Mouse (Mus musculus) heart, adult 2 months (tissue): ENCODE measurements at regions not wholly inside any gene's neighbourhood (a gene's known extent, or its start where the extent isn't known, plus 50 kb on each side); places are given as distances from the start of the nearest gene placed in this dataset.

ENCODE experiments used
- DNase-seq, 2 experiments: peaks; one replicate each; pipeline ENCODE4 v3.0.0; 2021
- H3K27ac ChIP-seq: fragments of 200-600 bp; 2 replicates; pipeline ENCODE4 v1.8.1; 2022
- H3K27me3 ChIP-seq: fragments of 200-500 bp; 2 replicates; pipeline ENCODE4 v1.6.1; 2012; ENCODE audit warnings: mild to moderate bottlenecking, low read length, inconsistent platforms, mixed read lengths; ENCODE audit not compliant: control insufficient read depth, insufficient read depth
- H3K36me3 ChIP-seq: fragments of 200-500 bp; 2 replicates; pipeline ENCODE4 v1.6.1; 2012; ENCODE audit warnings: low read length, inconsistent platforms; ENCODE audit not compliant: control insufficient read depth, insufficient read depth
- H3K4me1 ChIP-seq: fragments of 200-500 bp; 2 replicates; pipeline ENCODE4 v1.6.1; 2011; ENCODE audit warnings: low read length; ENCODE audit not compliant: control insufficient read depth, insufficient read depth
- H3K4me3 ChIP-seq: fragments of 200-600 bp; 2 replicates; pipeline ENCODE4 v1.8.1; 2022
- H3K79me2 ChIP-seq: fragments of 200-500 bp; replicated peaks from 2 replicates; pipeline ENCODE4 v1.6.1; 2012; ENCODE audit warnings: mild to moderate bottlenecking, inconsistent platforms, low read length, moderate library complexity, mixed read lengths; ENCODE audit not compliant: control insufficient read depth, insufficient read depth
- H3K9ac ChIP-seq: fragments of 200-500 bp; 2 replicates; pipeline ENCODE4 v1.6.1; 2012; ENCODE audit warnings: low read depth, mild to moderate bottlenecking, control low read depth, inconsistent platforms, low read length, mixed read lengths
- CTCF ChIP-seq: fragments of 200-600 bp; IDR thresholded peaks from 2 replicates; pipeline ENCODE4 v1.8.1; 2022; ENCODE audit warnings: antibody characterized with exemption, mild to moderate bottlenecking, moderate library complexity
- EP300 ChIP-seq: fragments of 200-500 bp; IDR thresholded peaks from 2 replicates; pipeline ENCODE4 v1.6.1; 2011; ENCODE audit warnings: low read depth, low read length, control low read depth; ENCODE audit not compliant: insufficient read depth
- WGBS: fragments of 180-500 bp; shearing (Covaris S2); methylation state at CpG from one replicate; pipeline ENCODE4 v1.1.7; 2018; 5-methylcytosine and 5-hydroxymethylcytosine counted together
- intact Hi-C: fragments of 180-260 bp; cut with DNase I; formaldehyde crosslinking; loops from one replicate; pipeline ENCODE4 v1.15.1; 2025

DNA sequence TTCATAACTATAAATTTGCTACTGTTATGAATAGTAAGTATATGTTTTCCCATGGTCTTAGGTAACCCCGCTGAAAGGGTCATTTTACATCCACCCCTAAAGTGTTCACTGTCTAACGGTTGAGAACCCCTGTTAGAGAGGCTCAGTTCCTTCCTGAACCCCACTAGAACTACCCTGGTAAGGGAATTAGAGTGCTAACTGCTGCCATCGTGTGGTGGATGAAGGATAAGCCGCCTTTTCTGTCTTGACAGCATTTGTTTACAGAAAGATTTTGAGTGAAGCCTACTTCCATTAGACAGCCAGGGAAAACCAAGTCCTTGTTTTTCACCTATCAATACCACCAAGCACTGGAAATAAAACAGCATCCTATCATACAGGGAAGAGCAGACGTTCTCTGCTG, 90.3 kb upstream of the Tbx22 start:
- Histone ChIP-seq H3K79me2 (no peaks in the 10 kb centered on the region), H3K4me1 (no peaks in the 10 kb centered on the region), H3K27me3 (no peaks in the 10 kb centered on the region), H3K9ac (no peak overlapping the region), H3K27ac (no peak overlapping the region), H3K4me3 (no peak overlapping the region), H3K36me3 (no peaks in the 10 kb centered on the region)
- TF ChIP-seq EP300 (no peak), CTCF (peak; percentile 54)
- intact Hi-C loops: no loop called here
- DNase-seq: no peak
- 19% methylated on average over 5 of the region's 5 CpGs for WGBS
